In the genomic region with DNA sequence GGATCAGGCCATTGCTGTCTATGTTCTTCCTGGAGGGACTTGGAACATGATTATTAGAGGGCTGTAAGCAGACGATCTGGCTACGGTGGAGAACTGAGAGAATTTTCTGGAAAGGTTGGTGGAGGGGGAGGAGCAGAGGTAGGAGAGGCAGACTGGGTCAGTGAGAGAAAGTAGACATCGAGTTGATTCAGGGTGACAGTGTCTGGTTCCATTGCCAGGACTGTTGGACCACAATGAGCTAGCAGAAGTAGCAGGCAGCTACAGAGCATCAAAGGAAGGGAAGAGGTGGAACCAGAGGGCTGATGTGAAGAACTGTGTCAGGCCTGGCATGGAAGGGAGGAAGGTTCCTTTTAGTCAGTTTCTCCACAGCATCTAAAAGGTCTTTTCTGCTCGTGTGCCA, we compare ENCODE assay signal across 18 mouse cellular contexts. TPM values are rescaled to one million over a fixed set of nuclear protein-coding genes. Genes with fewer than 3 reads are reported as not detected.
"Had no signal": no experiment of that assay in that cellular context is flagged by ENCODE, and none has a peak within 500 bp of the region (broad histone marks: within the 10 kb centered on the region; RNA-seq: fewer than 3 reads in every experiment).

No protein-coding gene starts in this region.

- H3K4me2 ChIP-seq: lung, embryonic 15.5 days; midbrain, embryonic 11.5 days; stomach, embryonic 15.5 days had no signal

- H3K4me3 ChIP-seq: layer of hippocampus, adult 2 months; left cerebral cortex, adult 2 months; lung, embryonic 15.5 days; stomach, embryonic 15.5 days had no signal

- DNase-seq: layer of hippocampus, postnatal 36 days; liver, postnatal 0 days; lung, postnatal 10 days; lung, postnatal 36 days; midbrain, embryonic 14.5 days; spleen, adult 18-20 months; thymus, postnatal 25 days had no signal

- H3K27ac ChIP-seq: left cerebral cortex, adult 2 months; liver, embryonic 14.5 days; lung, embryonic 15.5 days; stomach, embryonic 15.5 days had no signal

- H3K9ac ChIP-seq: liver, embryonic 14.5 days; liver, postnatal 0 days; lung, embryonic 15.5 days; stomach, embryonic 15.5 days had no signal

- H3K27me3 ChIP-seq: lung, embryonic 15.5 days; stomach, embryonic 15.5 days had no signal

- H3K4me1 ChIP-seq: lung, embryonic 15.5 days; stomach, embryonic 15.5 days had no signal

- H3K9me3 ChIP-seq: lung, embryonic 15.5 days; stomach, embryonic 15.5 days had no signal

- H3K36me3 ChIP-seq: lung, embryonic 15.5 days; stomach, embryonic 15.5 days had no signal

RNA-seq across cellular contexts. Expression of a gene that starts 33.1 kb away (rescaled TPM):
- total RNA-seq: liver, adult 2 months; megakaryocyte-erythroid progenitor cell, adult 5-6 weeks had no signal
- polyA plus RNA-seq: liver, adult 2 months; liver, postnatal 0 days had no signal

RNA-seq across cellular contexts. Expression of a gene that starts 48.8 kb away (rescaled TPM):
- total RNA-seq: megakaryocyte-erythroid progenitor cell, adult 5-6 weeks had no signal
- polyA plus RNA-seq: kidney, embryonic 16.5 days; large intestine, adult 2 months; liver, adult 2 months; liver, embryonic 14.5 days; liver, postnatal 0 days; lung, embryonic 15.5 days; midbrain, embryonic 11.5 days; thymus, postnatal 0 days had no signal
